Mouse (Mus musculus) embryonic fibroblast, embryonic 13.5 days (primary cell): ENCODE measurements at regions not wholly inside any gene's neighbourhood (a gene's known extent, or its start where the extent isn't known, plus 50 kb on each side); places are given as distances from the start of the nearest gene placed in this dataset.

ENCODE experiments used
- H3K27ac ChIP-seq: 2 replicates; pipeline ENCODE4 v1.5.1; 2012; ENCODE audit warnings: low read length, control low read depth, inconsistent platforms; ENCODE audit not compliant: insufficient read depth
- H3K4me1 ChIP-seq: 2 replicates; pipeline ENCODE4 v1.6.1; 2011; ENCODE audit warnings: low read length; ENCODE audit not compliant: control insufficient read depth, insufficient read depth
- H3K4me3 ChIP-seq: 2 replicates; pipeline ENCODE4 v1.5.1; 2011; ENCODE audit warnings: mild to moderate bottlenecking, control low read depth, low read length; ENCODE audit not compliant: insufficient read depth
- CTCF ChIP-seq: IDR thresholded peaks from 2 replicates; pipeline ENCODE4 v1.5.1; 2011; ENCODE audit warnings: mild to moderate bottlenecking, control low read depth, low read length, moderate library complexity, borderline replicate concordance; ENCODE audit not compliant: insufficient read depth
- POLR2A ChIP-seq: IDR thresholded peaks from 2 replicates; pipeline ENCODE4 v1.6.1; 2011; ENCODE audit warnings: low read depth, mild to moderate bottlenecking, control low read depth, low read length, moderate library complexity

GRCm38 (mm10) chr9:87985439-87985838 is 254.4 kb upstream of the Tbx18 start:
- TF ChIP-seq POLR2A (no peak), CTCF (no peak)
- H3K4me3 ChIP-seq, result no peak overlapping the region
- H3K27ac ChIP-seq, result no peak overlapping the region
- H3K4me1 ChIP-seq, result no peaks in the 10 kb centered on the region

- no peak overlapping the region for H3K4me3 ChIP-seq
- TF ChIP-seq POLR2A (no peak), CTCF (no peak)
- no peak overlapping the region for H3K27ac ChIP-seq
- H3K4me1 ChIP-seq, result no peaks in the 10 kb centered on the region
Measured at GRCm38 (mm10) chr9:88005945-88006700, 275.1 kb upstream of the Tbx18 start.

DNA sequence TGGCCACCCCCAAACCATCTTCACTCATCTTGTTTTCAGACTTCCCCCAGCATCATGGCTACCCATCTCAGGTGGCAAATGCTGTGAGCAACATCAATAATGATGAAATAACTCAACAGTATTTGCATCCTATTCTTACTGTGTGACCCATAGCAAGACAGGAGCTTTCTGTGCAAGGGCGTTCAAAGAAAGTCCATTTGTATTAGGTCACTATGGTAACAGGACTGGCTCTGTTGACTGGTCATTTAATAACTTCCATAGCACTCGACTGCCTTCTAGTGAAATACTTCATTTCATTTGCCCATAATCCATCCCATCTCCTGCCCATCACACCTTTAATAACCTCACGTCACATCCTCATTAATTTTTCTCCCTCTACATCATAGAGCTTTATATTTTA is 292.7 kb upstream of the Tbx18 start:
- H3K4me1 ChIP-seq, result no peaks in the 10 kb centered on the region
- TF ChIP-seq CTCF (no peak), POLR2A (no peak)
- no peak overlapping the region for H3K27ac ChIP-seq
- no peak overlapping the region for H3K4me3 ChIP-seq

DNA sequence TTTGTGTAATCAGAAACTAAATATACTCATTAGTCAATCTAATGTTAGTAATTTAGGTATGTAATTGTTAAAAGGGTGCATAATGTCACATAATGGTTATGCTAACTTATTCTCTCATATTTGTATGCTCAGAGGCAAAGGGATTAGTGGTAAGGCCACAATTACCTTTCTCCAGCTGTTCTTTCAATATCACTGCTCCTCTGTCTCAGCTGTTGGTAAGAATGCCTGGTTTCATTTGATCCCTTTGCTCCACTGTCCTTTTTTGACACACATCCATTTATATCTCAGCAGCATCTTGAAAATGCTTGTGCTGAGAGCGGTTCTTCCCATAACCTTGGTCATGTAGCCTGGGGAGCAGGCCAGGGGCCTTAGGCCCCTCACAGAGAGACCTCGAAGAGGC is 294.9 kb upstream of the Tbx18 start:
- no peaks in the 10 kb centered on the region for H3K4me1 ChIP-seq
- H3K4me3 ChIP-seq, result no peak overlapping the region
- no peak overlapping the region for H3K27ac ChIP-seq
- TF ChIP-seq POLR2A (no peak), CTCF (no peak)

GRCm38 (mm10) chr9:88030509-88031148 is 296.4 kb upstream of the Nt5e start:
- Histone ChIP-seq H3K4me3 (no peak overlapping the region), H3K27ac (no peak overlapping the region), H3K4me1 (no peaks in the 10 kb centered on the region)
- no peak for TF ChIP-seq CTCF
- TF ChIP-seq POLR2A, result no peak

GRCm38 (mm10) chr9:88037560-88037959 is 289.4 kb upstream of the Nt5e start:
- Histone ChIP-seq H3K4me1 (no peaks in the 10 kb centered on the region), H3K27ac (no peak overlapping the region), H3K4me3 (no peak overlapping the region)
- TF ChIP-seq CTCF, result no peak
- TF ChIP-seq POLR2A, result no peak

DNA sequence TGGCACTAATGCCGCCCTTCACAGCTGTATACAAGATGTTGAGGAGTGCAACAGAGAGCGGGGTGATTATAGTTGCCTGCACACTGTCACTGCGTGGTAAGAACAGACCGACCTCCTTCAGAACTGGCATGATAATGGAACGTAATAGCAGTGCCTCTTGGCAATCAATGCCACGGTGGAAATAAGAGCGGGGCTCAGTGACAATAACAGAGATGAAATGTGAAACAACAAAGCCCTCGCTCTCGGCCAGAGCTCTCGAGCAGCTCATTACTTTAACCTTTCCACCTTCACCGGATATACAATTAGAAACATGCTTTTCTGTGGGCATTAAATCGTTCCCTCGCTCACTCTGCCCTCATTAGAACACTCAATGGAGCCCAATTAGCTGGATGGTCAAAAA is 277.7 kb upstream of the Nt5e start:
- Histone ChIP-seq H3K27ac (no peak overlapping the region), H3K4me3 (no peak overlapping the region), H3K4me1 (no peaks in the 10 kb centered on the region)
- no peak for TF ChIP-seq POLR2A
- TF ChIP-seq CTCF, result no peak

DNA sequence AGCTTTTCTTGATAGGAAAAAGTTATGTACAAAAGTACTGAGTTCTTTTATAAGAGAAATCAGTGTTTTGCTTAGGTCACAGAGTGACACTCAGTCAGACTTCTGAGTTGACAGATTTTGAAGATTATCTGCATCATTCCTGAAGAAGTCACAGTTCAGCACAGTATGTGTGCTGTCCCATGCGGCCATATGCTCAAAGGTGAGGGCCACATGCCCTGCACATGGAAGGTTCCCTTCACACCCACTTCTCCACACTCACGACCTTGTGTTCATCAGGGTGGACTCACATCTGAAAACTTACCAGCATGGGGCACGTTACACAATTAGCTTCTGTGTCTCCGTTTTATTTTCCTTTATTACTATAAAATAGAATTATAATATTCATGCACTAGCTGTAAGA is 277.2 kb upstream of the Nt5e start:
- TF ChIP-seq CTCF (no peak), POLR2A (no peak)
- Histone ChIP-seq H3K4me1 (no peaks in the 10 kb centered on the region), H3K4me3 (no peak overlapping the region), H3K27ac (no peak overlapping the region)

GRCm38 (mm10) chr9:88058551-88058950 is 268.4 kb upstream of the Nt5e start:
- H3K4me1 ChIP-seq, result no peaks in the 10 kb centered on the region
- no peak overlapping the region for H3K4me3 ChIP-seq
- no peak overlapping the region for H3K27ac ChIP-seq
- TF ChIP-seq POLR2A, result no peak
- TF ChIP-seq CTCF, result no peak

- Histone ChIP-seq H3K4me1 (no peaks in the 10 kb centered on the region), H3K27ac (no peak overlapping the region), H3K4me3 (no peak overlapping the region)
- TF ChIP-seq CTCF (no peak), POLR2A (no peak)
Measured at GRCm38 (mm10) chr9:88059005-88059404, 268.0 kb upstream of the Nt5e start.
